Mouse (Mus musculus) CD8-positive naive resting alpha-beta T cell, adult 2 months (primary cell): Measurements from ENCODE around the gene Plgrkt.

Experiments used
- DNase-seq, 2 experiments: peaks; one replicate each; pipeline ENCODE4 v3.0.0; 2022; ENCODE audit warnings: low read depth in 2 of 2, low spot score in 2 of 2

The Plgrkt gene

DNA sequence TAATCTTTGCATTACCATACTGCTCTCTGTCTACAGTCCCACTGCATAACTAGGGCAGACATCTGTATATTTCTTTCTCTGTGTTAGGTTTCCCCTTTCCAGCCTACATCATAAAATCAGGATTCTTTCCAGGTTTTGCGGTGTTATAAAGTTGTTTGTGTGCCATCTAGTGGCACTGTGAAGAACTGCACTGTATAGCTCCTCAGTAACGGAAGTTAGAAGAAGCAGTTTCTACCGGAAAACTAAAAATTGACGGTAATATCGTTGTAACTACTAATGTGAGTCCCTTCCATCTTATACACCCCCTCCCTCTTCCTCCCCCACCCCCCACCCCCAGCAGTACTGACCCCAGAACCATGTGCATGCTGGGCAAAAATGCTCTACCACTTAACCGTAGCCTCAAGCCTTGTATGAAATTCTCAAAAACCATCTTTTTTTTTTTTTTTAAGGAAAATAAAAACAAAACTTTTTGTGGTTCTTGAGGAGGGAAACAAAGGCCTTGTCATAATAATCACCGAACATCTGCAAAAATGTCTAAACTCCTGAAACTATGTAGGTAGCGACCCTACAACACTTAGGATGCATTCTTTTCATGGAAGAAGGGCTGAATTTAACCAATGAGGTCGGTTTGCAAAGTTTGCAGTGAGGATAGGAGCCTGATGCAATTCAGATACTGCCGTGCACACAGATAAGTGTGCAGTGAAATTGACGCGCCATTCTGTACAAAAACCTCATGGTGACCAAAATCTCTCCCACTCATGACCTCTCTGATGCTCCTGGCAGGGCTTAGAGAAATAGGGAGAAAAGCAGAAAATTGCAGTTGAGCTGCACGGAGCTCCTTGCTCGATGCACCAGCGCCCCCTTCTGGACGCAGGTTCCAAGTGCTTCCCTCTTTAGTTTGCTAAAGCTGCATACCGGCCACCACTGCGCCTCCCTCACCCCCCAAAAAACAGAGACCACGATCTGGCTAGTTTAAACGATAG, 12.0 kb downstream of the Plgrkt start:
- peak; percentile 77 to 87 for DNase-seq

DNA sequence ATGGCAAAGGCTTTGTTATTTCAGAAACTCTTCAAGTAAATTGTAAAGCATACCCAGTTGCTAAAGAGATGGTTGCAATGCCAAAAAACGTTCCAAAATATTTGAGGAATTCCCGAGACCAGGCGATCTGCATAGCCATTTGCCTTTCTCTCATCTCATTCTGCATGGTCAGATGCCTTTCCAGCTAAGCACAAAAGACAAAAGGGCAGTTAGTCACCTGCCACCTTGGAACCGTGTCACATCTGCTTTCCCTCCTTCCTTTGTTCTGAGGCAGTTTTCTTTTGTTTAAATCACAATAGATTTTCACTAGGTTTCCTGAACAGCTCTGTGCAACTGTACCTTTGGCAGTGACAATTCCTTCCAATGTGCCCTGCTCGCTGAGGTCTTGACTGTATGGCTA, 16.2 kb downstream of the Plgrkt start:
- DNase-seq, result no peak

DNA sequence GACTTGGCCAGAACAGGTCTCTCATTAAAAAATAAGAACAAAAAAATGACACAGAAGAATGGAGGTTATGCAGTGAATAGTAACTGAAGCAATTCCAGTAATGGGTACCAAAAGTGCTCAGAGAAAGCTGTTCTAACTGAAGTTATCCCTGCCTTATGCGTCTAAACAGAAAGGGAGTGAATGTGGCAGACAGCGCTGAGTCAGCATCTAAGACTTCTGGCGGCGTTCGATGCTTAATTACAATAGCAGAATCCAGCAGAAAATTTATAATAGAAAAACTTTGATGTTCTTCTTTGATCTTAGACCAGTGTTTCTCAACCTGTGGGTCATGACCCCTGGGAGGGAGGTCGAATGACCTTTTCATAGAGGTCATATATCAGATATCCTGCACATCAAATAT, 21.6 kb downstream of the Plgrkt start:
- DNase-seq, result no peak

DNA sequence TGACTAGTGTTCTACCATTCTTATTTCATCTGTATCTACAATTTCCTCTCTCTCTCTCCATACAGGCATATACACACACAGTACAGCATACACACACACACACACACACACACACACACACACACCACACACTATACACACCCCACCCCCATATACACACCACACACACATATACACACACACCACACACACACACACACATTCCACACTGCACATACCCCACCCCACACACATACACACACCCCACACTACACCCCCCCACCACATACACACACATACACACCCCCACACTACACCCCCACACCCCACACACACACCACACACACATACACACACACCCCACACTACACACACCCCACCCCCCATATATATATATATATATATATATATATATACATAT, 22.3 kb downstream of the Plgrkt start:
- no peak for DNase-seq

DNA sequence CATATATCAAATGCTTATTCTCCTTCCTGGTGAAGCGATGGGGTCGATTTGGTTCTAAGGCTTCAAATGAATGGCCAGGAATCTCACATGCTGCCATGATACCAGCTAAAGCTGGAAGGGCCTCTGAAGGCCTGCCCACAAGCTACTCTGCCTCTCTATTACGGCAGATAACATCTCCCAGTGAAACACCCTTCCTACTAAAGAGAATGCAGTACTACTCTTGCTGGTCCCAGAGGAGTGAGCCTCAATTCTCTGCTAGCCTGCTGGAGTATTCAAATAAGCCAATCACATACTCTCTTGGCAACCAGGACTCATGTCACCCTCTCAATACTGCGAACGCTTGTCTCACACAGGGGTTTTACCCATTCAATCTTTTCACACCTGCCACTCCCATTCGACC, 24.9 kb downstream of the Plgrkt start:
- DNase-seq, result no peak

DNA sequence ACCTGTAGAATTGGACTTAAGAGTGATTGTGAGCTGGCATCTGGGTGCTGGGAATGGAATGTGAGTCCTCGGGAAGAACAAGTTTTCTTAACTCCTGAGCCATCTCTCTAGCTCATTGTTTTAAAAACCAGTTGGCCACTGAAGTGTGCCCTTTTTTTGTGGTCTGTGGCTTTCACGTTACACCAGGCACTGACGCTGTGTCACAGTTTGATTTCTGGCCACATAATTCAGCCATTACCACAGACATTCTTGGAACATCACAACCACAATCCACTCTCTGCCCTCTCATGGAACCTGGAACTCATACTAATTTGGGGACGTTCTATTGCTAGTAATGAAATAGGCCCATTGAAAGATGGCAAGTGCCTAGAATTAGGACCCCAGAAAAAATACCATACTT, 26.2 kb downstream of the Plgrkt start:
- DNase-seq, result no peak

DNA sequence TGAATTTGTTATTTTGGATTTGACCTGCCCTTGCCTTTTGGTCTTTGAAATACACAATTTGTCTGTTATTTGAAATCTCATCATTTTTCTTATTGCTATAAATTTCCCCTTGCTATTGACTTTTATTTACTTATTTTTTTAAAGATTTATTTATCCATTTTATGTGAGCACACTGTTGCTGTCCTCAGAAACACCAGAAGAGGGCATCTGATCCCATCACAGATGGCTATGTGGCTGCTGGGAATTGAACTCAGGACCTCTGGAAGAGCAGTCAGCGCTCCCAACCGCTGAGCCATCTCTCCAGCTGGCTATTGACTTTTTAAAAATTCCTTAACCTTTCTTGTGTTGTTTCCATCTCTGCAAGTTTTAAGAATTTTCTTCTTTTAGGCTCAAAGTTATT, 30.6 kb downstream of the Plgrkt start:
- DNase-seq, result no peak

- no peak for DNase-seq
Measured at GRCm38 (mm10) chr19:29334068-29334745, 33.0 kb downstream of the Plgrkt start, which contains the start of gene Rln1. Gene Rln1 (minus strand): TSS chr19:29334670.

GRCm38 (mm10) chr19:29326822-29327552, 40.2 kb downstream of the Plgrkt start:
- DNase-seq, result no peak

DNA sequence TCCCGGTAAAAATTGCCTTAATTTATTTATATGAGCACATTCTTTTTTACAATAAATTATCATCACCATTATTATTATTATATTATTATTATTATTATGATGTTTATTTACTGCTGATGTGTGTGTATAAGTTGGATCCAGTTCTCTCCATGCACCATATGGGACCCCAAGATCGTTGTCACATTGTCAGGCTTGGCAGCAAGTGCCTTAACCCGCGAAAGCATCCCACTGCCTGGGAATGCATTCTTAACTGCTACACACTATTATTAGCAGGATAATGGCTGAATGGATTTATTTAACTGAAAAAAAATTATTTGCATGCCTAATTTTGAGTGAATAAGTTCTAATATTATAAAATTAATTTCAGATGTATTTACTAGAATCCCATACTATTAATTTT, 40.8 kb downstream of the Plgrkt start:
- no peak for DNase-seq

DNA sequence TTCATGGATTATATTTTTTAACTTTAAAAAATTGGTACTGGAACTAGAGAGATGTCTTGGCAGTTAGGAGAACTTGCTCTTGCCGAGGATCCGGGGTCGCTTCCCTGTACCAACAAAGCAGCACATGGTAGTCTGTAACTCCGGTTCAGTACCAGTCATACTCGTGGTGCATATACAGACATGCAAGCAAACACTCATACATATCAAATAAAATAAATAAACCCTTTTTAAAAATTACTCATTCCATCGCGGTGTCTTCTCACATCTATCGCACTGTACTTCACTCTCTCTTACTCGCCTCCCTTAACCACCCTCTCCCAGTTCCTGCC, 41.4 kb downstream of the Plgrkt start:
- no peak for DNase-seq

DNA sequence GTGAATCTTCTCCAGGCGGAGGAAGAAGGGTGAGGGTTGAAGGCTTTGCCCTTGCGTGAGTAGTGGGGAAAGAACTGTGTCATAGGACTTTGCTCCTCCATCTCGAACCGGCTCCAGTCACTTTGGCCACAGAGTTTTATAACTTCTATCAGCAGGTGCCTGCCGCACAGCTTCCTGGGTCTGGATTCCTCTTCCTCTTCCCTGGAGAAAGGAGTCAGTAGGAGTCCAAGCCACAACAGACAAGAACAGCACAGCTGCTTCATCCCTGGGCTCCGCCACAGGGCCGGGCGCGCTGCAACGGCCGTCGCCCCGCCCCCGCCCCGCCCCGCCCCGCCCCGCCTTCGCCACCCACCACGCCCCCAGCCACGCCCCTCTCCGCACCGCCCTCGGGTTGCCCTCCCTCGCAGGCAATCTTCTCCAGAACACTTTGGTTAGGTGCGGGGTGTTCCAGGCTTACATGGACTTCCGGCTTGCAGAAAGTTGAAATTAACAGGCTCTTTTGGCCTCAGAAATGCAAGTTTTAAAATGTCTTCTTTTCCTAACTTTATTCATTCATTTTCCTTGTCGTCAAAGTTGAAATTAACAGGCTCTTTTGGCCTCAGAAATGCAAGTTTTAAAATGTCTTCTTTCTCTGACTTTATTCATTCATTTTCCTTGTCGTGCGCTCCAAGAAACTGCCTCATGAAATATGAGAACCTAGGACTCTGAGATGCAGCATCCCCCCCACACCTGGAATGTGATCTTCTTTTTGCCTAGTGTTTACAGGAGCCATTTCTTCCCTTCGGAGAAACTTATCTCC, 41.9 kb downstream of the Plgrkt start, which contains the start of gene Insl6:
Gene Insl6, minus strand, starts transcription at position 304 of the 799 bp plus-strand sequence.
- DNase-seq, result peak; percentile 53 to 65

GRCm38 (mm10) chr19:29323416-29324049, 43.7 kb downstream of the Plgrkt start:
- DNase-seq, result no peak

DNA sequence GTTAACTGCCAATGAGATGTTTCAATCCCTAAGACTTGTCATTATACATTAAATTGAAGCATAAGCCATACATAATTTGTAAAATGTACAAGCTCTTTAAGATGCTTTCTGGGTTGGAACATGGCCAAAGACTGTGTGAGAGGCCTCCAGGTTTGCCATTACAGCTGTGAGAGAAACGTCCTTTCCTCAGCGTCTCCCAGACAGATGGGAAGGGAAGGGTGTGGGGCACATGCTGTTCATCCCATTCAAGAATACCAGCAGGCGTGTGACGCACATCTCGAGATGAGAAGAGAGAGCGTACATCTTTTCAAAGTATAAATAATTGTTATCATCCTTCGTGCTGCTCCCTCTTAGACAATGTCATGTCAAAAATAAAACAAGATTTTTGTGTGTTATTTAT, 54.5 kb downstream of the Plgrkt start:
- DNase-seq, result no peak

GRCm38 (mm10) chr19:29311791-29312190, 55.4 kb downstream of the Plgrkt start:
- DNase-seq, result no peak

DNA sequence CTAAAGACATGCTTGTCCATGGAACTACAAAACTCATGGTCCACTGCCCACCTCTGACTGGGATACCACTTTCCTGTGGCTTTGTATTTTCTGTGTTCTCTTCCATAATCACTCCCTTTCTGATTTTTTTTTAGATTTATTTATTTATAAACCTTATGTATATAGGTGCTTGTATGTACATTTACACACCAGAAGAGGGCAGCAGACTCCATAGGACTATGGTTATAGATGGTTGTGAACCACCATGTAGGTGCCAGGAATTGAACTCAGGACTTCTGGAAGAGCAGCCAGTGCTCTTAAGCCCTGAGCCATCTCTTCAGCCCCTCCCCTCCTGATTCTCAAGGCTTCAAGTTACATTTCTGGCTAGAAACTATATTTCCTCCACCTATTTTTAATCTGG, 58.4 kb downstream of the Plgrkt start:
- no peak for DNase-seq

DNA sequence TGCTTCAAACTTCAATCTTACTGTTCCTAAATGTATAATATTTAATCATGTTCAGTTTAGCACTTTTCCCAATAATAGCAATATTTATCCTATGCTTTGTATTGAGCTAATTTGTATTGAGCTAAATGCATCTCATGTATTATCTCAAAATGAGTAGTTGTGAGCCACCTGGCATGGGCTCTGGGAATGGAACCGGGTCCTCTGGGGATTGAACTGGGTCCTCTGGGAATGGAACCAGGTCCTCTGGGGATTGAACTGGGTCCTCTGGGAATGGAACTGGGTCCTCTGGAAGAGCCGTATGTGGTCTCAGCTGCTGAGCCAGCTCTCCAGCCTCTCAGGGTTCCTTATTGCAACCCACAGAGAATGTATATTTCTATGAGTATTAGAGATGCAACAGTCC, 65.1 kb downstream of the Plgrkt start:
- DNase-seq, result no peak

GRCm38 (mm10) chr19:29300919-29301318, 66.3 kb downstream of the Plgrkt start:
- DNase-seq, result no peak
